Mouse (Mus musculus): ENCODE results near the gene Sh3yl1.

- no peak for TF ChIP-seq ELF1 (IDR thresholded peaks at IDR 0.05; ENCODE audit: low read depth, low read length)
- TF ChIP-seq MAZ (IDR thresholded peaks at IDR 0.05; ENCODE audit: low read depth, low read length), result no peak
- TF ChIP-seq EP300 (IDR thresholded peaks at IDR 0.05; ENCODE audit: low read length), result no peak
Observed at GRCm38 (mm10) chr12:30891438-30891837, 20.0 kb upstream of the Sh3yl1 start.

Data from CH12.LX (cell line).